In genomic region chr14:20113964-20114363, GRCm38 (mm10) we compare ENCODE assay signal across 8 mouse cellular contexts. TPM values are rescaled to one million over a fixed set of nuclear protein-coding genes. Genes with fewer than 3 reads are reported as not detected.
DNase-seq lines count a peak whose midpoint lies in the region; ATAC-seq and TF ChIP-seq lines count a peak whose summit lies in the region.

No protein-coding gene starts in this region.

- peak; percentile 74 for TF ChIP-seq CTCF in G1E (IDR thresholded peaks at IDR 0.05; ENCODE audit: low read depth, low read length)

- WGBS in forebrain, embryonic 14.5 days = 4% methylated on average over 6 of the region's 6 CpGs
- WGBS in hindbrain, embryonic 11.5 days = 13% methylated on average over 6 of the region's 6 CpGs
- 3% methylated on average over 6 of the region's 6 CpGs for WGBS in lung, embryonic 16.5 days

- DNase-seq in G1E (ENCODE audit: low spot score) = peak; percentile 36
- peak; percentile 89 for DNase-seq in forebrain, embryonic 14.5 days (ENCODE audit: low spot score)
- DNase-seq in hindbrain, embryonic 11.5 days (ENCODE audit: low spot score) = peak; percentile 93
- peak; percentile 75 for DNase-seq in layer of hippocampus, adult 9-11 months
- peak; percentile 86 for DNase-seq in ovary, postnatal 36 days (ENCODE audit: low spot score)
- DNase-seq in thymus, postnatal 10 days (ENCODE audit: low spot score in 2 of 2) = peak; percentile 56 to 89

- no peaks in the 10 kb centered on the region for H3K9me3 ChIP-seq in G1E (replicated peaks)
- H3K9me3 ChIP-seq in forebrain, embryonic 14.5 days (replicated peaks; ENCODE audit: control insufficient read depth, low read length) = no peaks in the 10 kb centered on the region; the same call in 1 of the 2 replicates
- H3K9me3 ChIP-seq in hindbrain, embryonic 11.5 days (ENCODE audit: control insufficient read depth, low read length) = no peaks in the 10 kb centered on the region
- peaks cover 3% of the 10 kb centered on the region; the same call in 1 of the 2 replicates for H3K9me3 ChIP-seq in lung, embryonic 16.5 days (ENCODE audit: control insufficient read depth, low read length)

- no peaks in the 10 kb centered on the region for H3K36me3 ChIP-seq in G1E (replicated peaks)
- H3K36me3 ChIP-seq in forebrain, embryonic 14.5 days (ENCODE audit: control insufficient read depth, insufficient read depth, low read length) = no peaks in the 10 kb centered on the region
- no peaks in the 10 kb centered on the region for H3K36me3 ChIP-seq in hindbrain, embryonic 11.5 days (ENCODE audit: control insufficient read depth, insufficient read depth, low read length)
- no peaks in the 10 kb centered on the region for H3K36me3 ChIP-seq in lung, embryonic 16.5 days (ENCODE audit: control insufficient read depth, insufficient read depth, low read length)

- H3K4me3 ChIP-seq in G1E (ENCODE audit: low read depth, low read length) = no peak overlapping the region
- H3K4me3 ChIP-seq in forebrain, embryonic 14.5 days (ENCODE audit: low read depth, low read length) = no peak overlapping the region
- H3K4me3 ChIP-seq in hindbrain, embryonic 11.5 days (ENCODE audit: low read depth, low read length) = no peak overlapping the region
- H3K4me3 ChIP-seq in lung, embryonic 16.5 days (ENCODE audit: low read length) = no peak overlapping the region

- peaks cover 26% of the 10 kb centered on the region for H3K27me3 ChIP-seq in G1E (ENCODE audit: insufficient read depth, low read length)
- no peaks in the 10 kb centered on the region for H3K27me3 ChIP-seq in forebrain, embryonic 14.5 days (replicated peaks; ENCODE audit: control insufficient read depth, insufficient read depth, low read length)
- H3K27me3 ChIP-seq in hindbrain, embryonic 11.5 days (ENCODE audit: control insufficient read depth, insufficient read depth, low read length) = no peaks in the 10 kb centered on the region
- no peaks in the 10 kb centered on the region for H3K27me3 ChIP-seq in lung, embryonic 16.5 days (ENCODE audit: control insufficient read depth, insufficient read depth, low read depth, low read length)

- no peak overlapping the region for H3K9ac ChIP-seq in forebrain, embryonic 14.5 days (ENCODE audit: low read length)
- no peak overlapping the region for H3K9ac ChIP-seq in hindbrain, embryonic 11.5 days (ENCODE audit: low read depth, low read length)
- H3K9ac ChIP-seq in lung, embryonic 16.5 days (ENCODE audit: low read length) = no peak overlapping the region

- peaks cover 10% of the 10 kb centered on the region for H3K4me1 ChIP-seq in G1E (ENCODE audit: insufficient read depth, low read depth, low read length)
- no peaks in the 10 kb centered on the region for H3K4me1 ChIP-seq in forebrain, embryonic 14.5 days (ENCODE audit: control insufficient read depth, insufficient read depth, low read length)
- H3K4me1 ChIP-seq in hindbrain, embryonic 11.5 days (replicated peaks; ENCODE audit: control insufficient read depth, insufficient read depth, low read length) = no peaks in the 10 kb centered on the region
- H3K4me1 ChIP-seq in lung, embryonic 16.5 days (replicated peaks; ENCODE audit: control insufficient read depth, insufficient read depth, low read length) = no peaks in the 10 kb centered on the region; the same call in 1 of the 2 replicates

- H3K4me2 ChIP-seq in forebrain, embryonic 14.5 days (ENCODE audit: low read length) = no peak overlapping the region
- no peak overlapping the region for H3K4me2 ChIP-seq in hindbrain, embryonic 11.5 days (replicated peaks; ENCODE audit: low read depth, low read length)
- no peak overlapping the region for H3K4me2 ChIP-seq in lung, embryonic 16.5 days (ENCODE audit: low read depth, low read length)

- no peak overlapping the region for H3K27ac ChIP-seq in forebrain, embryonic 14.5 days (ENCODE audit: low read depth, low read length)
- H3K27ac ChIP-seq in hindbrain, embryonic 11.5 days (ENCODE audit: low read depth, low read length) = no peak overlapping the region
- no peak overlapping the region for H3K27ac ChIP-seq in lung, embryonic 16.5 days (ENCODE audit: low read length)

- no peak for ATAC-seq in G1E (ENCODE audit: extremely low read depth, insufficient number of reproducible peaks, low FRiP score, poor library complexity, severe bottlenecking)
- peak; percentile 60 for ATAC-seq in cerebellum, adult (ENCODE audit: insufficient number of reproducible peaks, low FRiP score, low TSS enrichment)
- peak; percentile 71; the same call in 1 of the 2 replicates for ATAC-seq in forebrain, embryonic 14.5 days
- peak; percentile 61 for ATAC-seq in hindbrain, embryonic 11.5 days (ENCODE audit: low FRiP score)
- peak; percentile 75 for ATAC-seq in lung, embryonic 16.5 days (ENCODE audit: low read depth)

RNA-seq across cellular contexts. Expression of gene Saysd1, which starts 24.4 kb away (rescaled TPM):
- total RNA-seq in G1E (2014; fragmentation: Nextera tagmentation) (1.7 and 2.8 TPM in 2 replicates), G1E (2017) (2.8 and 3.4 TPM in 2 replicates)
- polyA plus RNA-seq in G1E (2012) = 7.9 and 9.6 TPM in 2 replicates
- polyA plus RNA-seq in forebrain, embryonic 14.5 days (2014; fragmentation: Nextera tagmentation; extraction: Ambion mirVana) = 18.4 and 19.3 TPM in 2 replicates
- 12.9 and 14.9 TPM in 2 replicates for polyA plus RNA-seq in hindbrain, embryonic 11.5 days (2014; fragmentation: Nextera tagmentation; extraction: Ambion mirVana)
- 12.4 and 13.1 TPM in 2 replicates for polyA plus RNA-seq in lung, embryonic 16.5 days (2015; fragmentation: Nextera tagmentation; extraction: Ambion mirVana)

Comparison
In these comparisons a context has a peak if more than half of its experiments do, and no peak if none do; other contexts are left out.
1. DNase-seq: peak in every context shown above with its lines; median percentile 93 in hindbrain, embryonic 11.5 days; 89 in forebrain, embryonic 14.5 days; 86 in ovary, postnatal 36 days; 75 in layer of hippocampus, adult 9-11 months; 72 in thymus, postnatal 10 days; 36 in G1E.